Mouse (Mus musculus) 416B (cell line): ENCODE data around the gene Sox5.

Source experiments
- DNase-seq: peaks from one replicate; pipeline ENCODE4 v3.0.0; 2011; ENCODE audit warnings: low read depth

Sox5 gene

GRCm38 (mm10) chr6:144429276-144429675 lies 352.5 kb downstream of the Sox5 start:
- no peak for DNase-seq

- DNase-seq, result no peak
Observed at GRCm38 (mm10) chr6:144408030-144408429, 373.7 kb downstream of the Sox5 start.

- no peak for DNase-seq
Observed at GRCm38 (mm10) chr6:144398115-144398514, 383.7 kb downstream of the Sox5 start.

GRCm38 (mm10) chr6:144393151-144393550 lies 388.6 kb downstream of the Sox5 start:
- DNase-seq, result no peak

GRCm38 (mm10) chr6:144389333-144390054 lies 392.3 kb downstream of the Sox5 start:
- no peak for DNase-seq

GRCm38 (mm10) chr6:144387539-144388255 lies 394.1 kb downstream of the Sox5 start:
- no peak for DNase-seq

GRCm38 (mm10) chr6:144380641-144381040 lies 401.1 kb downstream of the Sox5 start:
- no peak for DNase-seq

- DNase-seq, result no peak
Observed at GRCm38 (mm10) chr6:144380171-144380570, 401.6 kb downstream of the Sox5 start.

- no peak for DNase-seq
Observed at GRCm38 (mm10) chr6:144374810-144375209, 407.0 kb downstream of the Sox5 start.

GRCm38 (mm10) chr6:144370699-144371098 lies 411.1 kb downstream of the Sox5 start:
- DNase-seq, result peak; percentile 24

- DNase-seq, result no peak
Observed at GRCm38 (mm10) chr6:144367626-144368077, 414.1 kb downstream of the Sox5 start.

- no peak for DNase-seq
Observed at GRCm38 (mm10) chr6:144361267-144362038, 420.3 kb downstream of the Sox5 start.

GRCm38 (mm10) chr6:144357081-144357480 lies 424.7 kb downstream of the Sox5 start:
- DNase-seq, result no peak

GRCm38 (mm10) chr6:144351049-144351448 lies 430.7 kb downstream of the Sox5 start:
- DNase-seq, result no peak

GRCm38 (mm10) chr6:144343338-144343737 lies 438.4 kb downstream of the Sox5 start:
- no peak for DNase-seq

- no peak for DNase-seq
Observed at GRCm38 (mm10) chr6:144339554-144339953, 442.2 kb downstream of the Sox5 start.

GRCm38 (mm10) chr6:144339006-144339405 lies 442.8 kb downstream of the Sox5 start:
- DNase-seq, result no peak

GRCm38 (mm10) chr6:144338221-144338620 lies 443.6 kb downstream of the Sox5 start:
- no peak for DNase-seq

- DNase-seq, result no peak
Observed at GRCm38 (mm10) chr6:144337436-144337969, 444.3 kb downstream of the Sox5 start.

GRCm38 (mm10) chr6:144336789-144337188 lies 445.0 kb downstream of the Sox5 start:
- no peak for DNase-seq

GRCm38 (mm10) chr6:144333146-144333545 lies 448.6 kb downstream of the Sox5 start:
- DNase-seq, result no peak

GRCm38 (mm10) chr6:144332027-144332426 lies 449.8 kb downstream of the Sox5 start:
- DNase-seq, result no peak
